Mouse (Mus musculus) sigmoid colon, adult 10 weeks (tissue): ENCODE results near the gene Zfp653. TPM values are rescaled to one million over a fixed set of nuclear protein-coding genes. Genes with fewer than 3 reads are reported as not detected.

ENCODE experiments used
- polyA plus RNA-seq: library from polyadenylated mRNA; stranded (reverse); fragments of 350-450 nt; fragmentation: Illumina TruSeq; extraction: RNeasy Lipid Tissue Mini Kit (QIAGEN cat#74804); gene quantifications from one replicate; pipeline ENCODE4 v1.2.3, GENCODE M21; 2014; ENCODE audit warnings: low read depth, low replicate concordance

Zfp653 gene
- polyA plus RNA-seq: 0.19 TPM

GRCm38 (mm10) chr9:22070791-22071573, at the start of gene Zfp653, which contains the start of gene Gm49318:
TSS of gene Zfp653 (minus strand) at chr9:22071376.
TSS of gene Gm49318 (minus strand) at chr9:22071259.

GRCm38 (mm10) chr9:22116740-22117426, 45.7 kb upstream of the Zfp653 start, which contains the start of gene Elof1:
TSS of gene Elof1 (minus strand) at chr9:22117172.

GRCm38 (mm10) chr9:22098993-22099696, 28.0 kb upstream of the Zfp653 start, which contains the start of gene Cnn1:
TSS of gene Cnn1 (plus strand) at chr9:22099216.

GRCm38 (mm10) chr9:22085022-22085834, 14.1 kb upstream of the Zfp653 start, which contains the start of gene Ecsit:
TSS of gene Ecsit (minus strand) at chr9:22085438.

GRCm38 (mm10) chr9:22051958-22052254, 19.3 kb downstream of the Zfp653 start, which contains the start of gene Elavl3:
TSS of gene Elavl3 (minus strand) at chr9:22052023.

Other genes with a start within 250 kb of the Zfp653 start
- not detected for gene Angptl8, start 235.9 kb downstream of the Zfp653 start, polyA plus RNA-seq
- gene Dock6, start 218.7 kb downstream of the Zfp653 start, polyA plus RNA-seq: 5.7 TPM
- gene Rab3d, start 153.2 kb downstream of the Zfp653 start, polyA plus RNA-seq: 24.2 TPM
- 0.91 TPM for gene Ccdc159, start 143.9 kb downstream of the Zfp653 start, polyA plus RNA-seq
- 1.8 TPM for gene Tmem205, start 143.8 kb downstream of the Zfp653 start, polyA plus RNA-seq
- 0.32 TPM for gene Plppr2, start 134.3 kb downstream of the Zfp653 start, polyA plus RNA-seq
- gene Swsap1, start 115.6 kb downstream of the Zfp653 start, polyA plus RNA-seq: 4.6 TPM
- not detected for gene Epor, start 107.9 kb downstream of the Zfp653 start, polyA plus RNA-seq
- gene Rgl3, start 81.9 kb downstream of the Zfp653 start, polyA plus RNA-seq: 0.63 TPM
- not detected for gene Ccdc151, start 68.7 kb downstream of the Zfp653 start, polyA plus RNA-seq
- 7.0 TPM for gene Prkcsh, start 68.6 kb downstream of the Zfp653 start, polyA plus RNA-seq
- gene Elavl3, start 19.4 kb downstream of the Zfp653 start, polyA plus RNA-seq: 0.85 TPM
- gene Gm49318, start 117 bp downstream of the Zfp653 start, polyA plus RNA-seq: not detected
- 2.6 TPM for gene Ecsit, start 14.1 kb upstream of the Zfp653 start, polyA plus RNA-seq
- 819 TPM for gene Cnn1, start 27.8 kb upstream of the Zfp653 start, polyA plus RNA-seq
- gene Elof1, start 45.8 kb upstream of the Zfp653 start, polyA plus RNA-seq: 5.2 TPM
- 16.7 TPM for gene Acp5, start 64.3 kb upstream of the Zfp653 start, polyA plus RNA-seq
- 3.3 TPM for gene Pigyl, start 85.5 kb upstream of the Zfp653 start, polyA plus RNA-seq
- gene Zfp872, start 116.7 kb upstream of the Zfp653 start, polyA plus RNA-seq: 0.13 TPM
- 81.4 TPM for gene Zfp809, start 154.3 kb upstream of the Zfp653 start, polyA plus RNA-seq
- 8.6 TPM for gene Zfp599, start 188.5 kb upstream of the Zfp653 start, polyA plus RNA-seq
- gene Zfp810, start 236.3 kb upstream of the Zfp653 start, polyA plus RNA-seq: 24.0 TPM